Mouse (Mus musculus) heart, embryonic 14.5 days (tissue): Measurements from ENCODE around the gene Kif13a. TPM values are rescaled to one million over a fixed set of nuclear protein-coding genes. Genes with fewer than 3 reads are reported as not detected.
A peak's percentile ranks its signal among the peaks of the same experiment; 100 is the strongest.

ENCODE experiments used
- ATAC-seq: fragments of 200-750 bp; cut with Nextera tagmentation; 2 replicates; pipeline ENCODE4 v1.8.0; 2017; ENCODE audit warnings: low read depth, moderate TSS enrichment; ENCODE audit not compliant: insufficient number of reproducible peaks, insufficient read depth, low FRiP score
- H3K27ac ChIP-seq, 2 experiments: fragments of 200-500 bp in 1 of 2; fragments of 300-500 bp in 1 of 2; sonication (generic) in 1 of 2; replicated peaks in 1 of 2; 2 replicates each; pipeline ENCODE4 v1.5.1; 2012 to 2014; ENCODE audit warnings: low read depth in 2 of 2, low read length in 2 of 2, control low read depth in 1 of 2, mild to moderate bottlenecking in 1 of 2, mixed read lengths in 1 of 2; ENCODE audit not compliant: control insufficient read depth in 1 of 2, insufficient read depth in 1 of 2
- H3K27me3 ChIP-seq: fragments of 300-500 bp; sonication (generic); 2 replicates; pipeline ENCODE4 v1.6.1; 2014; ENCODE audit warnings: mild to moderate bottlenecking, low read length, control low read depth; ENCODE audit not compliant: control insufficient read depth, insufficient read depth
- H3K36me3 ChIP-seq: fragments of 300-500 bp; sonication (generic); 2 replicates; pipeline ENCODE4 v1.6.1; 2014; ENCODE audit warnings: mild to moderate bottlenecking, control low read depth, low read length, mixed read lengths; ENCODE audit not compliant: control insufficient read depth, insufficient read depth
- H3K4me1 ChIP-seq, 2 experiments: fragments of 200-500 bp in 1 of 2; fragments of 300-500 bp in 1 of 2; sonication (generic) in 1 of 2; 2 replicates each; pipeline ENCODE4 v1.6.1; 2012 to 2014; ENCODE audit warnings: low read length in 2 of 2, control low read depth in 1 of 2, mixed read lengths in 1 of 2; ENCODE audit not compliant: control insufficient read depth in 2 of 2, insufficient read depth in 2 of 2
- H3K4me2 ChIP-seq: fragments of 300-500 bp; sonication (generic); 2 replicates; pipeline ENCODE4 v1.6.1; 2014; ENCODE audit warnings: mild to moderate bottlenecking, low read length
- H3K4me3 ChIP-seq, 2 experiments: fragments of 200-500 bp in 1 of 2; fragments of 300-500 bp in 1 of 2; sonication (generic) in 1 of 2; 2 replicates each; pipeline ENCODE4 v1.5.1; 2012 to 2014; ENCODE audit warnings: low read length in 2 of 2, mild to moderate bottlenecking in 2 of 2, control low read depth in 1 of 2, low read depth in 1 of 2, moderate library complexity in 1 of 2; ENCODE audit not compliant: control insufficient read depth in 1 of 2, insufficient read depth in 1 of 2
- H3K9ac ChIP-seq: fragments of 300-500 bp; sonication (generic); 2 replicates; pipeline ENCODE4 v1.6.1; 2014; ENCODE audit warnings: mild to moderate bottlenecking, low read length
- H3K9me3 ChIP-seq: fragments of 300-500 bp; sonication (generic); 2 replicates; pipeline ENCODE4 v1.6.1; 2016; ENCODE audit warnings: low read length, control low read depth; ENCODE audit not compliant: control insufficient read depth
- WGBS: fragments of 180-500 bp; shearing (Covaris S2); extraction: QIAGEN DNeasy Blood & Tissue Kit; methylation state at CpG from one replicate; pipeline ENCODE4 v1.1.7; 2014; 5-methylcytosine and 5-hydroxymethylcytosine counted together
- polyA plus RNA-seq: library from polyadenylated mRNA; unstranded; fragments of >200 nt; fragmentation: Nextera tagmentation; extraction: Ambion mirVana; gene quantifications from 2 replicates; pipeline ENCODE4 v1.2.1, GENCODE M21; 2014

The Kif13a gene
- polyA plus RNA-seq, 1 experiment from 2014 or later = 47.8 TPM

DNA sequence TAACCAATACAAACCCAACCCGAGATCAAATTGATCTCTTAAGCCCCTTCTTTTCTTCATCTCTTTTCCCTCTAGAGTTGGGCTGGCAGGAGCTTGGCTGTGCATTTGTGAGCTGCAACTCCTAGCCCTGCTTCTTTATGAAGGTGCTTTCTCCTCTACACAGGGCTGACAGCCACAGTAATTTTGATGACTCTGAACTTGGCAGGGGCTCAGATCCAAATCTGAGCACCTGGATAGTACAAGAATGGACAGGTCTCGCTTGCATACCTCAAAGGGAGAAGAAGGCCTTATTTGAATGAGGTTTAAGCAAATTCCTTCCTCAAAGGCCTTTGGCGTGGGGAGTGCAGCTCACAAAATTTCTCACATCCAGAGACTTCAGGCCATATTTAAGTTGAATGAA lies 88.0 kb downstream of the Kif13a start:
- WGBS = 88% methylated on average over 3 of the region's 3 CpGs
- H3K4me1 ChIP-seq = peaks cover 10 to 19% of the 10 kb centered on the region in 2 experiments
- no peaks in the 10 kb centered on the region for H3K9me3 ChIP-seq

GRCm38 (mm10) chr13:46840676-46841075 lies 89.0 kb downstream of the Kif13a start:
- H3K9ac ChIP-seq = no peak overlapping the region
- no peak overlapping the region for H3K4me3 ChIP-seq
- WGBS = 90% methylated on average over 13 of the region's 13 CpGs
- H3K27me3 ChIP-seq = no peaks in the 10 kb centered on the region
- H3K4me1 ChIP-seq = peaks cover 11 to 19% of the 10 kb centered on the region in 2 experiments
- ATAC-seq = no peak
- no peak overlapping the region for H3K27ac ChIP-seq
- 0 out of 2 replicates have a peak, but pooled peaks cover 5% of the 10 kb centered on the region for H3K36me3 ChIP-seq
- no peaks in the 10 kb centered on the region for H3K9me3 ChIP-seq
- no peak overlapping the region for H3K4me2 ChIP-seq

More for the DNA sequence above, 88.0 kb downstream of the Kif13a start:
- no peak for ATAC-seq
- H3K36me3 ChIP-seq = peaks cover 6% of the 10 kb centered on the region; the same call in 1 of the 2 replicates
- H3K9ac ChIP-seq = peak overlapping the region; percentile 39; the same call in 1 of the 2 replicates
- no peak overlapping the region; a peak in 1 of 4 replicates for H3K4me3 ChIP-seq
- H3K27me3 ChIP-seq = no peaks in the 10 kb centered on the region
- H3K27ac ChIP-seq = peak overlapping the region; percentile 67 to 75
- H3K4me2 ChIP-seq = peak overlapping the region; percentile 51

- no peak for ATAC-seq
- Histone ChIP-seq H3K4me2 (no peak overlapping the region), H3K27me3 (no peaks in the 10 kb centered on the region), H3K36me3 (0 out of 2 replicates have a peak, but pooled peaks cover 5% of the 10 kb centered on the region), H3K9ac (no peak overlapping the region), H3K27ac (no peak overlapping the region), H3K4me3 (no peak overlapping the region), H3K9me3 (peaks cover 3% of the 10 kb centered on the region; the same call in 1 of the 2 replicates), H3K4me1 (peaks cover 15 to 19% of the 10 kb centered on the region in 2 experiments)
- 87% methylated on average over 3 of the region's 3 CpGs for WGBS
These were observed 90.4 kb downstream of the Kif13a start for GRCm38 (mm10) chr13:46839236-46839635.

- no peak for ATAC-seq
- no peaks in the 10 kb centered on the region for H3K27me3 ChIP-seq
- no peak overlapping the region for H3K9ac ChIP-seq
- H3K4me1 ChIP-seq = peaks cover 15 to 19% of the 10 kb centered on the region in 2 experiments
- H3K36me3 ChIP-seq = 0 out of 2 replicates have a peak, but pooled peaks cover 5% of the 10 kb centered on the region
- WGBS = 24% methylated on average over 2 of the region's 2 CpGs
- peaks cover 3% of the 10 kb centered on the region; the same call in 1 of the 2 replicates for H3K9me3 ChIP-seq
- H3K27ac ChIP-seq = no peak overlapping the region
- H3K4me2 ChIP-seq = no peak overlapping the region
- H3K4me3 ChIP-seq = no peak overlapping the region
These were observed 91.1 kb downstream of the Kif13a start for GRCm38 (mm10) chr13:46838551-46838950.

- no peak overlapping the region for H3K27ac ChIP-seq
- H3K4me1 ChIP-seq = peaks cover 0 to 5% of the 10 kb centered on the region in 2 experiments; a peak in 1 of 4 replicates
- 83% methylated on average over 11 of the region's 11 CpGs for whole genome bisulfite sequencing
- H3K9me3 ChIP-seq = peaks cover 9% of the 10 kb centered on the region; the same call in 1 of the 2 replicates
- peaks cover 32% of the 10 kb centered on the region for H3K36me3 ChIP-seq
- no peak overlapping the region for H3K4me3 ChIP-seq
- H3K9ac ChIP-seq = no peak overlapping the region
- ATAC-seq = no peak
- H3K4me2 ChIP-seq = no peak overlapping the region
- H3K27me3 ChIP-seq = no peaks in the 10 kb centered on the region
These were observed 94.3 kb downstream of the Kif13a start for GRCm38 (mm10) chr13:46835351-46835750.

GRCm38 (mm10) chr13:46834805-46835204 lies 94.9 kb downstream of the Kif13a start:
- WGBS = 89% methylated on average over 10 of the region's 10 CpGs
- peaks cover 0 to 5% of the 10 kb centered on the region in 2 experiments; a peak in 1 of 4 replicates for H3K4me1 ChIP-seq
- ATAC-seq = no peak
- peaks cover 37% of the 10 kb centered on the region for H3K36me3 ChIP-seq
- no peak overlapping the region for H3K4me3 ChIP-seq
- H3K4me2 ChIP-seq = no peak overlapping the region
- peaks cover 12% of the 10 kb centered on the region for H3K9me3 ChIP-seq
- no peaks in the 10 kb centered on the region for H3K27me3 ChIP-seq
- H3K9ac ChIP-seq = no peak overlapping the region
- no peak overlapping the region for H3K27ac ChIP-seq

DNA sequence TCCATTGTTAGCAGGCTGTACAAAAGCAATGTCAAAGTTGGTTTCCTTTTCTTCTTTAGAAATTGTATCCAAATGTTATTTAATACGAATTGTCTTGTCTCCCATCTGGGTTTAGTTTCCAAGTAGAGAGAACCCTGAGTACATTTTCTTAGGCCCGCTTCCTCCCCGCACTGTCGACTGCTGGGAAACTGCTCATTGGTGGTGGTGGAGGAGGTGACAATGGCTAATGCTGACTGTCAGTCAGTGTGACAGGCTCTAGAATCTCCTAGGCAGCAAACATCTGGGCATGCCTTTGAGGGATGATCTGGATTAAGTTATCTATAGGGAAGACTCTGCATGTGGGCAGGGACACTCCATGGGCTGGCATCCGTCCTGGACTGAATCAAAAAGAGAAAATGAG lies 96.1 kb downstream of the Kif13a start:
- H3K9ac ChIP-seq = no peak overlapping the region
- no peak overlapping the region for H3K4me2 ChIP-seq
- H3K27ac ChIP-seq = no peak overlapping the region
- 88% methylated on average over 5 of the region's 5 CpGs for WGBS
- ATAC-seq = no peak
- peaks cover 12% of the 10 kb centered on the region for H3K9me3 ChIP-seq
- no peak overlapping the region for H3K4me3 ChIP-seq
- peaks cover 0 to 5% of the 10 kb centered on the region in 2 experiments; a peak in 1 of 4 replicates for H3K4me1 ChIP-seq
- no peaks in the 10 kb centered on the region for H3K27me3 ChIP-seq
- H3K36me3 ChIP-seq = peaks cover 50% of the 10 kb centered on the region

DNA sequence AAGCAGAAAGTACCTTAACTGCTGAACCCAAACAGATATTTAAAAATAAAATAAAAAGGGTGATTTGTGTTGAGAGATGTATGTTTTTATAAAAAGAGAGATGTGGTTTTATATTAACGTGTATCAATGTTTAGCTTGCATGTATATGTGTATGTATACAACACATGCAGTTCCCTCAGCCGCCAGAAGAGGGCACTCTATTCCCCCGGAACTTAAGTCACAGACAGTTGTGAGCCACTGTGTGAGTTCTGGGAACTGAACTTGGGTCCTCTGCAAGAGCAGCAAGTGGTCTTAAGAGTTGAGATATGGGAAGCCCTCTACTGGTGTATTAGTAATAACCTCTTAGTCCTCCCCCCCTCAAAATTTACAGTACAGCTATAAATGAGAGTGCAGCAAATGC lies 96.7 kb downstream of the Kif13a start:
- H3K27ac ChIP-seq = no peak overlapping the region
- H3K9me3 ChIP-seq = peaks cover 12% of the 10 kb centered on the region
- no peak overlapping the region for H3K9ac ChIP-seq
- peaks cover 56% of the 10 kb centered on the region for H3K36me3 ChIP-seq
- no peak overlapping the region for H3K4me3 ChIP-seq
- H3K4me2 ChIP-seq = no peak overlapping the region
- no peaks in the 10 kb centered on the region for H3K27me3 ChIP-seq
- 73% methylated on average over 3 of the region's 3 CpGs for WGBS
- ATAC-seq = no peak
- H3K4me1 ChIP-seq = peaks cover 0 to 5% of the 10 kb centered on the region in 2 experiments; a peak in 1 of 4 replicates
